Mouse (Mus musculus) testis, adult 2 months (tissue): ENCODE data around the gene Cntn2. TPM values are rescaled to one million over a fixed set of nuclear protein-coding genes. Genes with fewer than 3 reads are reported as not detected.

Experiments used
- H3K27ac ChIP-seq: fragments of 200-500 bp; 2 replicates; pipeline ENCODE4 v1.5.1; 2012; ENCODE audit warnings: low read depth, low read length; ENCODE audit not compliant: control insufficient read depth, insufficient read depth
- H3K27me3 ChIP-seq: fragments of 200-500 bp; 2 replicates; pipeline ENCODE4 v1.6.1; 2012; ENCODE audit warnings: mild to moderate bottlenecking, low read length, moderate library complexity; ENCODE audit not compliant: control insufficient read depth, insufficient read depth
- H3K36me3 ChIP-seq: fragments of 200-500 bp; 2 replicates; pipeline ENCODE4 v1.6.1; 2012; ENCODE audit warnings: mild to moderate bottlenecking, low read length; ENCODE audit not compliant: control insufficient read depth, insufficient read depth
- H3K4me1 ChIP-seq: fragments of 200-500 bp; 2 replicates; pipeline ENCODE4 v1.6.1; 2012; ENCODE audit warnings: low read length; ENCODE audit not compliant: control insufficient read depth, insufficient read depth
- H3K4me3 ChIP-seq: fragments of 200-500 bp; 2 replicates; pipeline ENCODE4 v1.5.1; 2012; ENCODE audit warnings: low read depth, mild to moderate bottlenecking, low read length, moderate library complexity, mixed read lengths; ENCODE audit not compliant: control insufficient read depth
- CTCF ChIP-seq: fragments of 200-500 bp; IDR thresholded peaks from 2 replicates; pipeline ENCODE4 v1.5.1; 2012; ENCODE audit warnings: low read depth, mild to moderate bottlenecking, inconsistent platforms, low read length, moderate library complexity; ENCODE audit not compliant: control insufficient read depth, insufficient read depth, insufficient replicate concordance
- POLR2A ChIP-seq: fragments of 200-500 bp; IDR thresholded peaks from 2 replicates; pipeline ENCODE4 v1.6.1; 2012; ENCODE audit warnings: low read depth, mild to moderate bottlenecking, inconsistent platforms, low read length, moderate library complexity; ENCODE audit not compliant: control insufficient read depth
- polyA plus RNA-seq: library from polyadenylated mRNA; depleted of rRNA; stranded (reverse); fragments of >200 nt; gene quantifications from 2 replicates; pipeline ENCODE4 v1.2.3, GENCODE M21; 2012

Cntn2 gene
- polyA plus RNA-seq, 1 experiment = not detected

- H3K27me3 ChIP-seq = no peaks in the 10 kb centered on the region
- TF ChIP-seq POLR2A = no peak
- no peak for TF ChIP-seq CTCF
- H3K36me3 ChIP-seq = no peaks in the 10 kb centered on the region
- no peak overlapping the region for H3K27ac ChIP-seq
- no peak overlapping the region for H3K4me3 ChIP-seq
- H3K4me1 ChIP-seq = no peaks in the 10 kb centered on the region
Measured at GRCm38 (mm10) chr1:132532521-132532920, 10.5 kb downstream of the Cntn2 start.

GRCm38 (mm10) chr1:132530631-132531191, 12.3 kb downstream of the Cntn2 start:
- Histone ChIP-seq H3K4me3 (no peak overlapping the region), H3K4me1 (no peaks in the 10 kb centered on the region), H3K36me3 (no peaks in the 10 kb centered on the region), H3K27ac (no peak overlapping the region), H3K27me3 (no peaks in the 10 kb centered on the region)
- TF ChIP-seq POLR2A (no peak), CTCF (no peak)

DNA sequence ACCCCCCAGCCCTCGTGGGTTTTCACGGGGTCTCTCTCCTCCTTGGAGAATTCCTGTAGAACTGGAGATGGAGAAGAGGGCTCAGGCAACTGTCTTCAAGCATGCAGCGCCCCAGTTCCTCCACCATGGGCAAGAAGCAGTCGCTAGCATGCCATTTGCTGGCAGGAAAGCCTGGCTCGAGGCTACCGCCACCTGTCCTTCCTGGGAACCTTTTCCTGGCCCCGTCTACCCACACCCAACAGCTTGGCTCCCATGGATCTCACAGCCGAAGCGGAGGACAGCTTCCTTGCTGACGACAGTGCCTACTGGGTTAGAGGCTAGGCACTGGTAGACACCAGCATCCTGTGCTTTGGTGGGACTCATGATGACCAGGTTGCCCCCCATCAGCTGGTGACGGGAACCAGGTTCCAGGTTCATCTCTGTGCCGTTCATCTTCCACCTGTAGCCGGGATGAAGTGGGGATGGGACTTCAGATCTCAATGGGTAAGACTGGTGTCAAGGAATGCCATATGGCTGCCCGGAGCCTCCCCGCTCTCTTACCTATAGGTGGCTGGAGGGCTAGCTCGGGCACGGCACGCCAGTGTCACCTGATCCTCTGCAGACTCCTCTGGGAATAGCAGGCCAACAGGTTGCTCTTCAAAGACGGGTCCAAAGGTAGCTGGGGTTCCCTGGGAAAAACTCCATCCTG, 14.3 kb downstream of the Cntn2 start:
- Histone ChIP-seq H3K4me3 (no peak overlapping the region), H3K36me3 (no peaks in the 10 kb centered on the region), H3K4me1 (no peaks in the 10 kb centered on the region), H3K27me3 (no peaks in the 10 kb centered on the region), H3K27ac (no peak overlapping the region)
- TF ChIP-seq POLR2A (no peak), CTCF (no peak)

DNA sequence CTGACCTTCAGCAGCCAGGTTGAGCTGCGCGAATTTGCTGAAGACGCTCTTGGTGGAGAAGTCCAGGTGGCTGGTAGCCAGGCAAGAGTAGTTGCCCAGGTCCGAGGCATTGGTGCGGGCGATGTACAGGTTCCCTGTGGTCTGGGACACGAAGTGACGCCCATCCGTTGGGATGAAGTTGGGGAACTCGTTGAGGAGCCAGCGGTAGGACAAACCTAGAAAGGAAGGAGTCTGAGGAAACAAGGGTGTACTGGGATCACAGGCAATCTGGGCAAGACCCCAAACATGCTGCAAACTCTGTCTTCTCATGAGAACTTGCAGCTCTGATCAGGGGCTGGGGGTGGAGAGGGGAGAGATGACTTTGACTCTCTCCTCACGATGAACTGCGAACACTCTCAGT, 15.0 kb downstream of the Cntn2 start:
- no peak for TF ChIP-seq POLR2A
- TF ChIP-seq CTCF = no peak
- no peaks in the 10 kb centered on the region for H3K27me3 ChIP-seq

GRCm38 (mm10) chr1:132525832-132526231, 17.2 kb downstream of the Cntn2 start:
- Histone ChIP-seq H3K4me3 (no peak overlapping the region), H3K36me3 (no peaks in the 10 kb centered on the region), H3K27ac (no peak overlapping the region), H3K27me3 (no peaks in the 10 kb centered on the region), H3K4me1 (peaks cover 3% of the 10 kb centered on the region; the same call in 1 of the 2 replicates)
- no peak for TF ChIP-seq POLR2A
- TF ChIP-seq CTCF = peak; percentile 15; the same call in 1 of the 2 replicates

More for the DNA sequence above, 15.0 kb downstream of the Cntn2 start:
- H3K27ac ChIP-seq = no peak overlapping the region
- H3K36me3 ChIP-seq = no peaks in the 10 kb centered on the region
- H3K4me1 ChIP-seq = no peaks in the 10 kb centered on the region
- no peak overlapping the region for H3K4me3 ChIP-seq

DNA sequence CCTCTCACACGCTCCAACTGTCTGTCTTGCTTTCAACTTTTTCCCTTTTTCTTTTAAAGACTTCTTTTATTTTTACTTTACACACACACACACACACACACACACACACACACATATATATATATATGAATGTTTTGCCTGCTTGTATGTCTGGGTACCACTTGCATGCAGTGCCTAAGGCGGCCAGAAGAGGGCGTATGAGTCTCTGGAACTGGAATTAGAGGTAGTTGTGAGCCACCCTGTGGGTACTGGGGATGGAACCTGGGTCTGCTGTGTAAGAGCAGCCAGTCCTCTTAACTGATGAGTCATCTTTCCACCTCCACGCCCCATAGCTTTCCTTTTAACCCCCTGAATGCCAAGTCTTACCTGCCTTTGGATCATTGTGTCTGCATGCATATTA, 19.1 kb downstream of the Cntn2 start:
- no peaks in the 10 kb centered on the region for H3K36me3 ChIP-seq
- H3K27ac ChIP-seq = no peak overlapping the region
- TF ChIP-seq POLR2A (no peak), CTCF (peak; percentile 76; the same call in 1 of the 2 replicates)
- H3K4me1 ChIP-seq = peaks cover 3% of the 10 kb centered on the region; the same call in 1 of the 2 replicates
- no peaks in the 10 kb centered on the region for H3K27me3 ChIP-seq
- H3K4me3 ChIP-seq = peak overlapping the region; percentile 73; the same call in 1 of the 2 replicates

GRCm38 (mm10) chr1:132523048-132523447, 20.0 kb downstream of the Cntn2 start:
- H3K27ac ChIP-seq = no peak overlapping the region

DNA sequence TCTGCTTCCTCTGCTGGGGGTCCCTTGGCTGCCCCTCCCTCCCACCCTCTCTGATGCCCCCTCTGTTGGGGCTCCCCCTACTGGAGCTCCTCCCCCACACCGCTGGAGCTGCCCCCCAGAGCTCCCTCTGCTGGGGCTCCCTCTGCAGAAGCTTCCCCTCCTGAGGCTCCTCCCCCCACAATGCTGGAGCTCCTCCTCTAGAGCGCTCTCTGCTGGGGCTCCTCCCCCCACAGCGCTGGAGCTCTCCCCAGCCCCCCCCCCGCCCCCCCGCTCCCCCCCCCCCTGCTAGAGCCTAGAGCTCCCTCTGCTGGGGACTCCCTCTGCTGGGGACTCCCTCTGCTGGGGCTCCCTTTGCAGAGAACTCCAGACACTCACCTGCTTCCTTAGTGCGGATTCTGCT, 22.3 kb downstream of the Cntn2 start:
- H3K27me3 ChIP-seq = no peaks in the 10 kb centered on the region
- no peak for TF ChIP-seq POLR2A
- TF ChIP-seq CTCF = no peak
- no peak overlapping the region for H3K4me3 ChIP-seq
- peaks cover 3% of the 10 kb centered on the region; the same call in 1 of the 2 replicates for H3K4me1 ChIP-seq
- H3K27ac ChIP-seq = no peak overlapping the region
- no peaks in the 10 kb centered on the region for H3K36me3 ChIP-seq

More at GRCm38 (mm10) chr1:132523048-132523447, 20.0 kb downstream of the Cntn2 start:
- no peaks in the 10 kb centered on the region for H3K36me3 ChIP-seq
- no peaks in the 10 kb centered on the region for H3K27me3 ChIP-seq
- H3K4me1 ChIP-seq = peaks cover 3% of the 10 kb centered on the region; the same call in 1 of the 2 replicates
- peak overlapping the region; percentile 73 for H3K4me3 ChIP-seq
- TF ChIP-seq CTCF (no peak), POLR2A (no peak)
